ENCODE assay signal across 8 mouse cellular contexts in genomic region chr13:43271481-43271880, GRCm38 (mm10). TPM values are rescaled to one million over a fixed set of nuclear protein-coding genes. Genes with fewer than 3 reads are reported as not detected.
DNase-seq lines count a peak whose midpoint lies in the region.
"Had no signal": no experiment of that assay in that cellular context is flagged by ENCODE, and none has a peak within 500 bp of the region (broad histone marks: within the 10 kb centered on the region; RNA-seq: fewer than 3 reads in every experiment).

No protein-coding gene starts in this region.

- DNase-seq in kidney, adult 18-20 months, result peak; percentile 22
- DNase-seq in kidney, postnatal 4 days, result no peak
- peak; percentile 35 for DNase-seq in adrenal gland, postnatal 25 days
- peak; percentile 91 for DNase-seq in cerebellum, adult 9-11 months
- DNase-seq in heart, postnatal 4 days, result peak; percentile 65
- no peak for DNase-seq in gastrocnemius, adult 8-10 months (ENCODE audit: low spot score in 2 of 2)
- no peak for DNase-seq in retina, postnatal 1 day
- DNase-seq: thymus, postnatal 36 days had no signal

RNA-seq across cellular contexts. Expression of gene Gfod1, which starts 32.5 kb away (rescaled TPM):
- 9.0 and 9.9 TPM in 2 replicates for total RNA-seq in adrenal gland, postnatal 25 days (2021)
- 10 to 100 TPM; 20.6 to 24.8 TPM for total RNA-seq in heart, postnatal 4 days (2021)
- total RNA-seq in gastrocnemius, adult 8-10 months (2022), result 1 to 10 TPM; 3.6 to 4.9 (median 4.3) TPM

Comparison
In these comparisons a context has a peak if more than half of its experiments do, and no peak if none do; other contexts are left out.
1. DNase-seq: peak in kidney, adult 18-20 months (single experiment), adrenal gland, postnatal 25 days (single experiment), cerebellum, adult 9-11 months (single experiment) and heart, postnatal 4 days (single experiment); none in kidney, postnatal 4 days (0 of 2), gastrocnemius, adult 8-10 months (0 of 2) and retina, postnatal 1 day (single experiment).